Comparison of ENCODE assay signal across 8 mouse cellular contexts in the genomic region with DNA sequence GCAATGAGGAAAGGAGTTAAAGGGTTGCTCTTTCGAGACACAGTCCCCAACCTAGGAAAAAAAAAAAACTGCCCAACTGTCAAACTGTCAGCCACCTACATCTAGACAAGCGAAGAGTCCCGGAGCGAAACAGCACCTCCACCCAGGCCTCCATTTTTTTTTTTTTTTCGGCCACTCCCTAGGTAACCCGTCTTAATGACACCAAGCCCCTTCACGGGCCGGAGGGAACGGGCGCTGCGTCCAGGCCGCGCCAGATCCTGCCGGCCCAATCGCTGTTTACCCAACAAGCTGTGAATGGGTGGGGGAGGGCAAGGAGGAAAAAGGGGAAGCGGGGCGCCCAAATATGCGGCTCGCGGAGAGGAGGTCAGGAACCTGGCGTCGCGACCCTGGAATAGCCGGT. TPM values are rescaled to one million over a fixed set of nuclear protein-coding genes. Genes with fewer than 3 reads are reported as not detected.
A peak's percentile ranks its signal among the peaks of the same experiment; 100 is the strongest.
DNase-seq lines count a peak whose midpoint lies in the region; ATAC-seq and TF ChIP-seq lines count a peak whose summit lies in the region.

No protein-coding gene starts in this region.

- TF ChIP-seq POLR2A in small intestine, adult 2 months (IDR thresholded peaks at IDR 0.05; ENCODE audit: low read depth, low read length) = no peak

- no peak for TF ChIP-seq CTCF in small intestine, adult 2 months (IDR thresholded peaks at IDR 0.05; ENCODE audit: extremely low read depth, insufficient read length, insufficient replicate concordance, low read depth, low read length)

- ATAC-seq in embryonic facial prominence, embryonic 14.5 days (ENCODE audit: low read depth) = no peak
- peak; percentile 9; the same call in 1 of the 2 replicates for ATAC-seq in intestine, embryonic 14.5 days (replicated peaks; ENCODE audit: low FRiP score, low TSS enrichment, low read depth)
- ATAC-seq in lung, embryonic 15.5 days (ENCODE audit: borderline replicate concordance, extremely low read depth, low FRiP score, low TSS enrichment) = peak; percentile 1; the same call in 1 of the 2 replicates

- 2% methylated on average over 16 of the region's 24 CpGs for WGBS in embryonic facial prominence, embryonic 14.5 days
- 3% methylated on average over 24 of the region's 24 CpGs for WGBS in intestine, embryonic 14.5 days
- 2% methylated on average over 24 of the region's 24 CpGs for WGBS in lung, embryonic 15.5 days
- WGBS in small intestine, adult 2 months = under 1% methylated on average over 24 of the region's 24 CpGs

- intact Hi-C loops in gastrocnemius, postnatal 14 days (cut with DNase I; ENCODE audit: low total_unique reads) = no loop called here

- H3K9ac ChIP-seq in embryonic facial prominence, embryonic 14.5 days (ENCODE audit: low read depth, low read length) = peak overlapping the region; percentile 83
- peak overlapping the region; percentile 69 for H3K9ac ChIP-seq in intestine, embryonic 14.5 days (ENCODE audit: low read length)
- H3K9ac ChIP-seq in lung, embryonic 15.5 days = peak overlapping the region; percentile 84

- DNase-seq in kidney, adult 11 months = peak; percentile 37
- DNase-seq in kidney, adult 18-20 months = no peak
- no peak for DNase-seq in embryonic facial prominence, embryonic 14.5 days (ENCODE audit: low spot score)
- DNase-seq in intestine, embryonic 14.5 days (ENCODE audit: low spot score) = no peak
- no peak for DNase-seq in frontal cortex, postnatal 10 days (ENCODE audit: low spot score in 2 of 2)
- no peak for DNase-seq in gastrocnemius, postnatal 14 days

- H3K4me3 ChIP-seq in embryonic facial prominence, embryonic 14.5 days (ENCODE audit: low read depth, low read length) = peak overlapping the region; percentile 95
- peak overlapping the region; percentile 93 for H3K4me3 ChIP-seq in intestine, embryonic 14.5 days (ENCODE audit: low read depth, low read length)
- peak overlapping the region; percentile 94 for H3K4me3 ChIP-seq in lung, embryonic 15.5 days
- peak overlapping the region; percentile 94 for H3K4me3 ChIP-seq in small intestine, adult 2 months (ENCODE audit: low read depth, low read length)

- H3K27ac ChIP-seq in embryonic facial prominence, embryonic 14.5 days (replicated peaks; ENCODE audit: low read depth, low read length) = no peak overlapping the region
- 0 out of 2 replicates have a peak overlapping the region, but pooled peaks have one; percentile 22 for H3K27ac ChIP-seq in intestine, embryonic 14.5 days (ENCODE audit: low read depth)
- H3K27ac ChIP-seq in lung, embryonic 15.5 days = no peak overlapping the region
- H3K27ac ChIP-seq in small intestine, adult 2 months (ENCODE audit: insufficient read depth, low read depth, low read length) = peak overlapping the region; percentile 63

- no peaks in the 10 kb centered on the region for H3K9me3 ChIP-seq in embryonic facial prominence, embryonic 14.5 days (ENCODE audit: control insufficient read depth, low read length)
- H3K9me3 ChIP-seq in intestine, embryonic 14.5 days (ENCODE audit: control insufficient read depth, low read length) = no peaks in the 10 kb centered on the region
- H3K9me3 ChIP-seq in lung, embryonic 15.5 days = no peaks in the 10 kb centered on the region

- H3K27me3 ChIP-seq in embryonic facial prominence, embryonic 14.5 days (replicated peaks; ENCODE audit: control insufficient read depth, insufficient read depth, low read length) = no peaks in the 10 kb centered on the region
- H3K27me3 ChIP-seq in intestine, embryonic 14.5 days (replicated peaks; ENCODE audit: control insufficient read depth, insufficient read depth, low read length) = no peaks in the 10 kb centered on the region
- H3K27me3 ChIP-seq in lung, embryonic 15.5 days = no peaks in the 10 kb centered on the region
- H3K27me3 ChIP-seq in small intestine, adult 2 months (ENCODE audit: control insufficient read depth, insufficient read depth, low read length) = peaks cover 8% of the 10 kb centered on the region

- peak overlapping the region; percentile 96 for H3K4me2 ChIP-seq in embryonic facial prominence, embryonic 14.5 days (ENCODE audit: low read depth, low read length)
- peak overlapping the region; percentile 93 for H3K4me2 ChIP-seq in intestine, embryonic 14.5 days (ENCODE audit: low read length)
- peak overlapping the region; percentile 97 for H3K4me2 ChIP-seq in lung, embryonic 15.5 days

- H3K4me1 ChIP-seq in embryonic facial prominence, embryonic 14.5 days (ENCODE audit: control insufficient read depth, insufficient read depth, low read length) = peaks cover 20% of the 10 kb centered on the region; the same call in 1 of the 2 replicates
- H3K4me1 ChIP-seq in intestine, embryonic 14.5 days (replicated peaks; ENCODE audit: control insufficient read depth, insufficient read depth, low read length) = peaks cover 22% of the 10 kb centered on the region
- H3K4me1 ChIP-seq in lung, embryonic 15.5 days = peaks cover 32% of the 10 kb centered on the region
- H3K4me1 ChIP-seq in small intestine, adult 2 months (ENCODE audit: control insufficient read depth, insufficient read depth, insufficient read length, low read length) = peaks cover 7% of the 10 kb centered on the region

- peaks cover 17% of the 10 kb centered on the region for H3K36me3 ChIP-seq in embryonic facial prominence, embryonic 14.5 days (ENCODE audit: control insufficient read depth, insufficient read depth, low read length)
- H3K36me3 ChIP-seq in intestine, embryonic 14.5 days (ENCODE audit: control insufficient read depth, insufficient read depth, low read length) = peaks cover 33% of the 10 kb centered on the region
- H3K36me3 ChIP-seq in lung, embryonic 15.5 days = peaks cover 18% of the 10 kb centered on the region
- H3K36me3 ChIP-seq in small intestine, adult 2 months (ENCODE audit: control insufficient read depth, insufficient read depth, low read length) = peaks cover 17% of the 10 kb centered on the region

RNA-seq across cellular contexts. Expression of gene Atp6v0b, which starts 0.5 kb away (rescaled TPM):
- 199 and 230 TPM in 2 replicates for polyA plus RNA-seq in embryonic facial prominence, embryonic 14.5 days (2014; fragmentation: Nextera tagmentation; extraction: Ambion mirVana)
- polyA plus RNA-seq in intestine, embryonic 14.5 days (2014; fragmentation: Nextera tagmentation; extraction: Ambion mirVana) = 213 and 219 TPM in 2 replicates
- polyA plus RNA-seq in lung, embryonic 15.5 days (2015; fragmentation: Nextera tagmentation; extraction: Ambion mirVana) = 177 and 185 TPM in 2 replicates
- 244 and 435 TPM in 2 replicates for polyA plus RNA-seq in small intestine, adult 2 months (2012; rRNA removed)
- 10 to 100 TPM; 55.4 to 57.6 TPM for total RNA-seq in gastrocnemius, postnatal 14 days (2021)

RNA-seq across cellular contexts. Expression of gene B4galt2, which starts 3.4 kb away (rescaled TPM):
- 34.3 and 42.8 TPM in 2 replicates for polyA plus RNA-seq in embryonic facial prominence, embryonic 14.5 days (2014; fragmentation: Nextera tagmentation; extraction: Ambion mirVana)
- 26.3 and 30.6 TPM in 2 replicates for polyA plus RNA-seq in intestine, embryonic 14.5 days (2014; fragmentation: Nextera tagmentation; extraction: Ambion mirVana)
- polyA plus RNA-seq in lung, embryonic 15.5 days (2015; fragmentation: Nextera tagmentation; extraction: Ambion mirVana) = 16.4 and 16.5 TPM in 2 replicates
- 6.7 and 7.5 TPM in 2 replicates for polyA plus RNA-seq in small intestine, adult 2 months (2012; rRNA removed)
- 1 to 10 TPM; 6.5 to 8.1 TPM for total RNA-seq in gastrocnemius, postnatal 14 days (2021)

RNA-seq across cellular contexts. Expression of gene Dph2, which starts 5.2 kb away (rescaled TPM):
- 13.4 and 15.0 TPM in 2 replicates for polyA plus RNA-seq in embryonic facial prominence, embryonic 14.5 days (2014; fragmentation: Nextera tagmentation; extraction: Ambion mirVana)
- 20.0 and 23.1 TPM in 2 replicates for polyA plus RNA-seq in intestine, embryonic 14.5 days (2014; fragmentation: Nextera tagmentation; extraction: Ambion mirVana)
- 18.2 and 19.3 TPM in 2 replicates for polyA plus RNA-seq in lung, embryonic 15.5 days (2015; fragmentation: Nextera tagmentation; extraction: Ambion mirVana)
- 5.1 and 6.9 TPM in 2 replicates for polyA plus RNA-seq in small intestine, adult 2 months (2012; rRNA removed)
- total RNA-seq in gastrocnemius, postnatal 14 days (2021) = 1 to 10 TPM; 2.6 to 2.7 TPM

RNA-seq across cellular contexts. Expression of gene Ccdc24, which starts 14.3 kb away (rescaled TPM):
- 2.3 and 3.3 TPM in 2 replicates for polyA plus RNA-seq in embryonic facial prominence, embryonic 14.5 days (2014; fragmentation: Nextera tagmentation; extraction: Ambion mirVana)
- 1.1 and 1.9 TPM in 2 replicates for polyA plus RNA-seq in intestine, embryonic 14.5 days (2014; fragmentation: Nextera tagmentation; extraction: Ambion mirVana)
- polyA plus RNA-seq in lung, embryonic 15.5 days (2015; fragmentation: Nextera tagmentation; extraction: Ambion mirVana) = 0.73 and 1.9 TPM in 2 replicates
- polyA plus RNA-seq in small intestine, adult 2 months (2012; rRNA removed) = 0.80 and 2.0 TPM in 2 replicates
- total RNA-seq in gastrocnemius, postnatal 14 days (2021) = under 1 TPM; 0.39 to 0.47 TPM

RNA-seq across cellular contexts. Expression of gene Ipo13, which starts 28.2 kb away (rescaled TPM):
- 38.2 and 40.6 TPM in 2 replicates for polyA plus RNA-seq in embryonic facial prominence, embryonic 14.5 days (2014; fragmentation: Nextera tagmentation; extraction: Ambion mirVana)
- 43.2 and 43.3 TPM in 2 replicates for polyA plus RNA-seq in intestine, embryonic 14.5 days (2014; fragmentation: Nextera tagmentation; extraction: Ambion mirVana)
- 37.9 and 41.2 TPM in 2 replicates for polyA plus RNA-seq in lung, embryonic 15.5 days (2015; fragmentation: Nextera tagmentation; extraction: Ambion mirVana)
- polyA plus RNA-seq in small intestine, adult 2 months (2012; rRNA removed) = 26.6 and 36.8 TPM in 2 replicates
- total RNA-seq in gastrocnemius, postnatal 14 days (2021) = 100 to 1,000 TPM; 141 to 204 TPM

Comparison
In these comparisons a context has a peak if more than half of its experiments do, and no peak if none do; other contexts are left out.
1. H3K27ac ChIP-seq: peak in intestine, embryonic 14.5 days (single experiment) and small intestine, adult 2 months (single experiment); none in embryonic facial prominence, embryonic 14.5 days (single experiment) and lung, embryonic 15.5 days (single experiment).
2. Peak in every context shown above with its lines, with median percentiles within 50 percentile points of each other: H3K4me2 ChIP-seq, H3K4me3 ChIP-seq and H3K9ac ChIP-seq.